Mouse (Mus musculus): ENCODE measurements around the gene Adgre5.

Gene Adgre5

GRCm38 (mm10) chr8:83684517-83684916 lies 56.6 kb downstream of the Adgre5 start:
- DNase-seq (ENCODE audit: low spot score): no peak

GRCm38 (mm10) chr8:83681099-83681498 lies 60.0 kb downstream of the Adgre5 start:
- no peak for DNase-seq (ENCODE audit: low spot score)

- DNase-seq (ENCODE audit: low spot score): no peak
Measured at GRCm38 (mm10) chr8:83680603-83681002, 60.5 kb downstream of the Adgre5 start.

- DNase-seq (ENCODE audit: low spot score): no peak
Measured at GRCm38 (mm10) chr8:83679866-83680265, 61.3 kb downstream of the Adgre5 start.

- no peak for DNase-seq (ENCODE audit: low spot score)
Measured at GRCm38 (mm10) chr8:83674497-83674896, 66.6 kb downstream of the Adgre5 start.
